Mouse (Mus musculus) midbrain, postnatal 0 days (tissue): Measurements from ENCODE around the gene Sulf2. TPM values are rescaled to one million over a fixed set of nuclear protein-coding genes. Genes with fewer than 3 reads are reported as not detected.
"Not testable (repeated sequence)": the region's sequence is repeated elsewhere in the genome, so short reads cannot be mapped to it uniquely, and the experiment has no call there.

Source experiments
- ATAC-seq: fragments of 200-750 bp; cut with Nextera tagmentation; 2 replicates; pipeline ENCODE4 v1.8.0; 2017; ENCODE audit warnings: moderate number of reproducible peaks, mild to moderate bottlenecking, moderate TSS enrichment, moderate library complexity; ENCODE audit not compliant: low FRiP score
- DNase-seq: peaks from one replicate; pipeline ENCODE4 v3.0.0-alpha.2; 2015; ENCODE audit warnings: low spot score
- H3K27ac ChIP-seq: fragments of 300-500 bp; sonication (generic); 2 replicates; pipeline ENCODE4 v1.5.1; 2014; ENCODE audit warnings: low read depth, mild to moderate bottlenecking, low read length, mixed read lengths
- H3K27me3 ChIP-seq: fragments of 300-500 bp; sonication (generic); 2 replicates; pipeline ENCODE4 v1.6.1; 2014; ENCODE audit warnings: low read length, control low read depth, mixed read lengths; ENCODE audit not compliant: insufficient read depth
- H3K36me3 ChIP-seq: fragments of 300-500 bp; sonication (generic); 2 replicates; pipeline ENCODE4 v1.6.1; 2014; ENCODE audit warnings: low read length, control low read depth, mixed read lengths; ENCODE audit not compliant: insufficient read depth
- H3K4me1 ChIP-seq: fragments of 300-500 bp; sonication (generic); 2 replicates; pipeline ENCODE4 v1.6.1; 2014; ENCODE audit warnings: mild to moderate bottlenecking, control low read depth, antibody characterized with exemption, low read length, mixed read lengths; ENCODE audit not compliant: insufficient read depth
- H3K4me2 ChIP-seq: fragments of 300-500 bp; sonication (generic); 2 replicates; pipeline ENCODE4 v1.6.1; 2014; ENCODE audit warnings: low read depth, mild to moderate bottlenecking, low read length, mixed read lengths; ENCODE audit not compliant: poor library complexity, severe bottlenecking
- H3K4me3 ChIP-seq: fragments of 300-500 bp; sonication (generic); 2 replicates; pipeline ENCODE4 v1.5.1; 2014; ENCODE audit warnings: low read depth, mild to moderate bottlenecking, low read length, moderate library complexity
- H3K9ac ChIP-seq: fragments of 300-500 bp; sonication (generic); replicated peaks from 2 replicates; pipeline ENCODE4 v1.6.1; 2014; ENCODE audit warnings: mild to moderate bottlenecking, low read length, moderate library complexity, mixed read lengths; ENCODE audit not compliant: poor library complexity, severe bottlenecking
- H3K9me3 ChIP-seq: fragments of 300-500 bp; sonication (generic); 2 replicates; pipeline ENCODE4 v1.6.1; 2016; ENCODE audit warnings: low read length, control low read depth
- CTCF ChIP-seq: IDR thresholded peaks from 2 replicates; pipeline ENCODE4 v1.5.1; 2016; ENCODE audit warnings: antibody characterized with exemption, mild to moderate bottlenecking
- WGBS: fragments of 180-500 bp; shearing (Covaris S2); extraction: QIAGEN DNeasy Blood & Tissue Kit; methylation state at CpG from one replicate; pipeline ENCODE4 v1.1.7; 2014; 5-methylcytosine and 5-hydroxymethylcytosine counted together
- polyA plus RNA-seq: library from polyadenylated mRNA; unstranded; fragments of >200 nt; fragmentation: Nextera tagmentation; extraction: Ambion mirVana; gene quantifications from 2 replicates; pipeline ENCODE4 v1.2.1, GENCODE M21; 2015
- total RNA-seq: library from RNA; depleted of rRNA; stranded (reverse); fragments of >200 nt; gene quantifications from 2 replicates; pipeline ENCODE4 v1.2.3, GENCODE M21; 2014

Sulf2 gene
- total and polyA plus RNA-seq, 2 experiments from 2014 or later: 99.6 to 127 TPM

- H3K9me3 ChIP-seq: no peaks in the 10 kb centered on the region
- ATAC-seq: no peak
- WGBS: 86% methylated on average over 6 of the region's 6 CpGs
Measured at GRCm38 (mm10) chr2:166195041-166195440, 39.6 kb upstream of the Sulf2 start.

GRCm38 (mm10) chr2:166194112-166194758 is 38.8 kb upstream of the Sulf2 start:
- Histone ChIP-seq H3K4me3 (no peak overlapping the region), H3K9me3 (no peaks in the 10 kb centered on the region), H3K36me3 (no peaks in the 10 kb centered on the region), H3K4me2 (no peak overlapping the region), H3K27me3 (no peaks in the 10 kb centered on the region), H3K27ac (no peak overlapping the region), H3K4me1 (no peaks in the 10 kb centered on the region), H3K9ac (no peak overlapping the region)
- TF ChIP-seq CTCF: no peak
- DNase-seq (no peak), ATAC-seq (no peak)
- 72% methylated on average over 16 of the region's 16 CpGs for WGBS

More at GRCm38 (mm10) chr2:166195041-166195440, 39.6 kb upstream of the Sulf2 start:
- H3K4me2 ChIP-seq: no peak overlapping the region
- no peak overlapping the region for H3K9ac ChIP-seq
- no peaks in the 10 kb centered on the region for H3K27me3 ChIP-seq
- no peak overlapping the region for H3K4me3 ChIP-seq
- TF ChIP-seq CTCF: no peak
- no peak for DNase-seq
- H3K36me3 ChIP-seq: no peaks in the 10 kb centered on the region
- no peak overlapping the region for H3K27ac ChIP-seq
- H3K4me1 ChIP-seq: no peaks in the 10 kb centered on the region

GRCm38 (mm10) chr2:166193509-166193908 is 38.0 kb upstream of the Sulf2 start:
- no peak for ATAC-seq
- no peaks in the 10 kb centered on the region for H3K36me3 ChIP-seq
- TF ChIP-seq CTCF: peak; percentile 20; the same call in 1 of the 2 replicates
- H3K4me1 ChIP-seq: no peaks in the 10 kb centered on the region
- no peak overlapping the region for H3K27ac ChIP-seq
- H3K4me2 ChIP-seq: no peak overlapping the region
- H3K4me3 ChIP-seq: no peak overlapping the region
- no peak for DNase-seq
- no peaks in the 10 kb centered on the region for H3K27me3 ChIP-seq
- 97% methylated on average over 3 of the region's 3 CpGs for WGBS
- no peak overlapping the region for H3K9ac ChIP-seq
- H3K9me3 ChIP-seq: no peaks in the 10 kb centered on the region

- H3K36me3 ChIP-seq: no peaks in the 10 kb centered on the region
- no peak overlapping the region for H3K4me3 ChIP-seq
- H3K4me1 ChIP-seq: no peaks in the 10 kb centered on the region
- H3K27ac ChIP-seq: no peak overlapping the region
- DNase-seq (no peak), ATAC-seq (no peak)
- H3K9ac ChIP-seq: no peak overlapping the region
- no peak for TF ChIP-seq CTCF
- no peaks in the 10 kb centered on the region for H3K27me3 ChIP-seq
- WGBS: 42% methylated on average over 8 of the region's 8 CpGs
- no peak overlapping the region for H3K4me2 ChIP-seq
- H3K9me3 ChIP-seq: no peaks in the 10 kb centered on the region
Measured at GRCm38 (mm10) chr2:166190816-166191215, 35.4 kb upstream of the Sulf2 start.

- DNase-seq (no peak), ATAC-seq (no peak)
- Histone ChIP-seq H3K36me3 (no peaks in the 10 kb centered on the region), H3K27me3 (no peaks in the 10 kb centered on the region), H3K27ac (no peak overlapping the region), H3K4me1 (no peaks in the 10 kb centered on the region), H3K4me2 (no peak overlapping the region), H3K9ac (no peak overlapping the region), H3K9me3 (no peaks in the 10 kb centered on the region), H3K4me3 (no peak overlapping the region)
- no peak for TF ChIP-seq CTCF
- WGBS: 96% methylated on average over 11 of the region's 11 CpGs
Measured at GRCm38 (mm10) chr2:166189191-166189590, 33.7 kb upstream of the Sulf2 start.

GRCm38 (mm10) chr2:166187874-166188453 is 32.5 kb upstream of the Sulf2 start:
- WGBS: 72% methylated on average over 8 of the region's 11 CpGs
- not testable (repeated sequence) for H3K9ac ChIP-seq, H3K27me3 ChIP-seq, H3K4me1 ChIP-seq, H3K36me3 ChIP-seq, H3K27ac ChIP-seq, ATAC-seq, H3K4me2 ChIP-seq, H3K9me3 ChIP-seq, H3K4me3 ChIP-seq, DNase-seq

- not testable (repeated sequence) for ATAC-seq, H3K27ac ChIP-seq
- 31% methylated on average over 7 of the region's 8 CpGs for WGBS
Measured at GRCm38 (mm10) chr2:166187319-166187718, 31.9 kb upstream of the Sulf2 start.

More at GRCm38 (mm10) chr2:166187319-166187718, 31.9 kb upstream of the Sulf2 start:
- not testable (repeated sequence) for H3K9me3 ChIP-seq, H3K9ac ChIP-seq, H3K4me2 ChIP-seq, H3K4me1 ChIP-seq, H3K27me3 ChIP-seq, H3K4me3 ChIP-seq, H3K36me3 ChIP-seq, DNase-seq
